Mouse (Mus musculus) cortical plate, adult 2 months (tissue): ENCODE data around the gene Zfp36.

Experiments
- CTCF ChIP-seq: fragments of 200-500 bp; IDR thresholded peaks from 2 replicates; pipeline ENCODE4 v1.5.1; 2011; ENCODE audit warnings: mild to moderate bottlenecking, control low read depth, low read length; ENCODE audit not compliant: insufficient read depth; ENCODE audit errors: extremely low read depth
- POLR2A ChIP-seq: fragments of 200-500 bp; IDR thresholded peaks from 2 replicates; pipeline ENCODE4 v1.6.1; 2011; ENCODE audit warnings: mild to moderate bottlenecking, low read length, control low read depth; ENCODE audit not compliant: insufficient read depth; ENCODE audit errors: extremely low read depth

DNA sequence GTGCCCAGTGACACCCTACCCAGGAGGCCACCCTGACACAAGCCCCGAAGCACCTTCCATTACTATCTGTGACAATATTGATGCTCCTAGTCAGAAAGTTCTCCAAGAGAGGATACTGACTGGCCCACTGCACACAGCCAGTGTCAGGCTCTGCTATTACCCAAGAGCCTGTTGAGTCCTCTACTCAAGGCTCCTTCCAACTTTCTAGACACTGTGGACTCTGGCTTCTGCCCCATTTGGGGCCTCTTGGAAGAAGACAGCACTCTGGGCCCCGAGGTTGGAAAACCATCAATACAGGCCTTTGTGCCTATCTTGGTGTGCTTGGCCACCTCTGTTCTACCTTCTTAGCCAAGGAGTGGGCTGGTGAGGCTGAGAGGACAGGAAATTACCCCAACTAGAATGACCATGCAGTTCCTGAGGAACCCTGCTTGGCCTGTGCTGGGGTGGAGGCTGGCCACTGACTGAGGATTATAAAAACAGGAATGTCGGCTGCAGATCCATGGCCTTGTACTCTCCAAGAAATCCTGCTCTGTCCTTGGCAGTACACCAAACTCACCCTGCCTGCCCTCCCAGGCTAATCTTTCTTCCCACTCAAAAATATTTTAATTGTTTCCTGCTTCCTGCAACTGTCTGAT lies 30.9 kb upstream of the Zfp36 start:
- TF ChIP-seq CTCF (no peak), POLR2A (no peak)
